9 mouse cellular contexts compared by ENCODE assay signal in the genomic region with DNA sequence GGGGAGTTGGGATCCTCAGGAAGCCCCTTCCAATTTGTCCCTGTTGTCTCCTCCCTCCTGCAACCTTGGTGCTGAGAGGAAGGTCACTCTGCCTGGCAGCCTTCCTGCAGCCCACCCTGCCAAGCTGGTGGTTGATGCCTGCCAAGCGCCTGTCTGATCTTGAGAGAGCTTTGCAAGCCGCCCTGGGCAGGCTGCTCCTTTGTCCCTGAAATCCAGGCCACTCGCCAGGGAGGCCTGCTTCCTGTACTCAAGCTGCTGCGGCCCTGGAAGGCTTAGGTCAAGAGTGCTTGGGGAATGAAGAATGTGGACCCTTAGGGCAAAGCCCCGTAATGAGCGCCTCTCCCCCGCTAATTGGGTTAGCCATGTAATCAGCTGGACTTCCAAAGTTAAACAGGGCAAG. TPM values are rescaled to one million over a fixed set of nuclear protein-coding genes. Genes with fewer than 3 reads are reported as not detected.
DNase-seq lines count a peak whose midpoint lies in the region; ATAC-seq and TF ChIP-seq lines count a peak whose summit lies in the region.
"Had no signal": no experiment of that assay in that cellular context is flagged by ENCODE, and none has a peak within 500 bp of the region (broad histone marks: within the 10 kb centered on the region; RNA-seq: fewer than 3 reads in every experiment).

No protein-coding gene starts in this region.

- ATAC-seq in hindbrain, postnatal 0 days: peak; percentile 88
- peak; percentile 17; the same call in 1 of the 2 replicates for ATAC-seq in midbrain, embryonic 11.5 days (ENCODE audit: low FRiP score)
- peak; percentile 3; the same call in 1 of the 2 replicates for ATAC-seq in stomach, postnatal 0 days (ENCODE audit: low FRiP score, low TSS enrichment)

- no peak for TF ChIP-seq CTCF in hindbrain, postnatal 0 days (IDR thresholded peaks at IDR 0.05; ENCODE audit: low read depth)
- TF ChIP-seq CTCF in stomach, postnatal 0 days (IDR thresholded peaks at IDR 0.05; ENCODE audit: low read depth): no peak

- peaks cover 14% of the 10 kb centered on the region for H3K4me1 ChIP-seq in hindbrain, postnatal 0 days (ENCODE audit: insufficient read depth, low read length)
- H3K4me1 ChIP-seq in limb, embryonic 10.5 days: peaks cover 64% of the 10 kb centered on the region
- peaks cover 39% of the 10 kb centered on the region for H3K4me1 ChIP-seq in midbrain, embryonic 11.5 days (ENCODE audit: control insufficient read depth, insufficient read depth, low read length)
- H3K4me1 ChIP-seq in stomach, postnatal 0 days (replicated peaks; ENCODE audit: control insufficient read depth, insufficient read depth): peaks cover 5% of the 10 kb centered on the region

- 12% methylated on average over 7 of the region's 7 CpGs for WGBS in hindbrain, postnatal 0 days
- 12% methylated on average over 7 of the region's 7 CpGs for WGBS in limb, embryonic 10.5 days
- WGBS in midbrain, embryonic 11.5 days: 23% methylated on average over 7 of the region's 7 CpGs
- WGBS in stomach, postnatal 0 days: 26% methylated on average over 7 of the region's 7 CpGs

- no peak overlapping the region for H3K4me2 ChIP-seq in hindbrain, postnatal 0 days (ENCODE audit: low read depth, low read length)
- no peak overlapping the region for H3K4me2 ChIP-seq in midbrain, embryonic 11.5 days
- H3K4me2 ChIP-seq in stomach, postnatal 0 days (replicated peaks; ENCODE audit: low read depth): no peak overlapping the region

- no peak overlapping the region for H3K4me3 ChIP-seq in hindbrain, postnatal 0 days (ENCODE audit: low read length)
- H3K4me3 ChIP-seq in limb, embryonic 10.5 days: 0 out of 2 replicates have a peak overlapping the region, but pooled peaks have one; percentile 7
- H3K4me3 ChIP-seq in midbrain, embryonic 11.5 days (ENCODE audit: low read depth, low read length): no peak overlapping the region
- no peak overlapping the region for H3K4me3 ChIP-seq in stomach, postnatal 0 days (ENCODE audit: low read depth, low read length)
- H3K4me3 ChIP-seq: erythroblast, embryonic 14.5 days had no signal

- no peak for TF ChIP-seq EP300 in stomach, postnatal 0 days (optimal IDR thresholded peaks at IDR 0.05)

- H3K27ac ChIP-seq in hindbrain, postnatal 0 days: peak overlapping the region; percentile 66
- peak overlapping the region; percentile 89 for H3K27ac ChIP-seq in limb, embryonic 10.5 days
- H3K27ac ChIP-seq in midbrain, embryonic 11.5 days (ENCODE audit: low read depth, low read length): peak overlapping the region; percentile 63
- peak overlapping the region; percentile 70 for H3K27ac ChIP-seq in stomach, postnatal 0 days (replicated peaks)

- no peaks in the 10 kb centered on the region for H3K36me3 ChIP-seq in hindbrain, postnatal 0 days (ENCODE audit: insufficient read depth, low read length)
- H3K36me3 ChIP-seq in limb, embryonic 10.5 days: peaks cover 47% of the 10 kb centered on the region
- H3K36me3 ChIP-seq in midbrain, embryonic 11.5 days (ENCODE audit: control insufficient read depth, insufficient read depth, low read length): peaks cover 3% of the 10 kb centered on the region; the same call in 1 of the 2 replicates
- no peaks in the 10 kb centered on the region for H3K36me3 ChIP-seq in stomach, postnatal 0 days (ENCODE audit: control insufficient read depth, insufficient read depth, low read length)

- no peak overlapping the region for H3K9ac ChIP-seq in hindbrain, postnatal 0 days (replicated peaks; ENCODE audit: low read length)
- H3K9ac ChIP-seq in midbrain, embryonic 11.5 days (ENCODE audit: low read length): peak overlapping the region; percentile 9; the same call in 1 of the 2 replicates
- 0 out of 2 replicates have a peak overlapping the region, but pooled peaks have one; percentile 27 for H3K9ac ChIP-seq in stomach, postnatal 0 days (ENCODE audit: low read length)

- peak; percentile 73 to 87 for DNase-seq in adrenal gland, adult (ENCODE audit: inconsistent age in 2 of 2, low spot score in 1 of 2)
- DNase-seq in cerebellum, postnatal 10 days: peak; percentile 97 to 98
- DNase-seq in frontal cortex, postnatal 14 days (ENCODE audit: low spot score in 2 of 2): peak; percentile 39 to 64
- DNase-seq in hindbrain, postnatal 0 days (ENCODE audit: low spot score): peak; percentile 90
- peak; percentile 74 for DNase-seq in limb, embryonic 10.5 days (ENCODE audit: low spot score)
- no peak for DNase-seq in midbrain, embryonic 11.5 days (ENCODE audit: low spot score, missing footprints)
- peak; percentile 64 for DNase-seq in stomach, postnatal 0 days (ENCODE audit: low spot score)
- DNase-seq in urinary bladder, postnatal 25 days (ENCODE audit: low spot score): no peak

- H3K9me3 ChIP-seq in hindbrain, postnatal 0 days (ENCODE audit: low read length): no peaks in the 10 kb centered on the region
- no peaks in the 10 kb centered on the region for H3K9me3 ChIP-seq in limb, embryonic 10.5 days (replicated peaks)
- no peaks in the 10 kb centered on the region for H3K9me3 ChIP-seq in midbrain, embryonic 11.5 days (ENCODE audit: control insufficient read depth, low read length)
- no peaks in the 10 kb centered on the region for H3K9me3 ChIP-seq in stomach, postnatal 0 days (ENCODE audit: control insufficient read depth, low read length)

- H3K27me3 ChIP-seq in hindbrain, postnatal 0 days (ENCODE audit: insufficient read depth, low read length): no peaks in the 10 kb centered on the region
- H3K27me3 ChIP-seq in limb, embryonic 10.5 days (ENCODE audit: low read depth, poor library complexity, severe bottlenecking): no peaks in the 10 kb centered on the region
- H3K27me3 ChIP-seq in midbrain, embryonic 11.5 days (ENCODE audit: control insufficient read depth, insufficient read depth, low read length): no peaks in the 10 kb centered on the region
- no peaks in the 10 kb centered on the region for H3K27me3 ChIP-seq in stomach, postnatal 0 days (ENCODE audit: control insufficient read depth, insufficient read depth, low read length)

RNA-seq across cellular contexts. Expression of a gene that starts 19.6 kb away (rescaled TPM):
- total RNA-seq in hindbrain, postnatal 0 days (2014; rRNA removed): 2.4 and 3.5 TPM in 2 replicates
- 4.6 and 5.5 TPM in 2 replicates for polyA plus RNA-seq in hindbrain, postnatal 0 days (2015; fragmentation: Nextera tagmentation; extraction: Ambion mirVana)
- polyA plus RNA-seq in limb, embryonic 10.5 days (2016; fragmentation: Nextera tagmentation; extraction: Ambion mirVana): 36.3 and 40.6 TPM in 2 replicates
- 35.7 and 40.2 TPM in 2 replicates for polyA plus RNA-seq in midbrain, embryonic 11.5 days (2014; fragmentation: Nextera tagmentation; extraction: Ambion mirVana)
- 5.2 and 5.5 TPM in 2 replicates for polyA plus RNA-seq in stomach, postnatal 0 days (2015; fragmentation: Nextera tagmentation; extraction: Ambion mirVana)
- polyA plus RNA-seq: erythroblast, embryonic 14.5 days had no signal

RNA-seq across cellular contexts. Expression of a gene that starts 38.7 kb away (rescaled TPM):
- total RNA-seq in hindbrain, postnatal 0 days (2014; rRNA removed): 0.14 and 0.99 TPM in 2 replicates
- 2.6 and 2.9 TPM in 2 replicates for polyA plus RNA-seq in hindbrain, postnatal 0 days (2015; fragmentation: Nextera tagmentation; extraction: Ambion mirVana)
- 9.7 and 11.2 TPM in 2 replicates for polyA plus RNA-seq in limb, embryonic 10.5 days (2016; fragmentation: Nextera tagmentation; extraction: Ambion mirVana)
- 10.1 and 11.3 TPM in 2 replicates for polyA plus RNA-seq in midbrain, embryonic 11.5 days (2014; fragmentation: Nextera tagmentation; extraction: Ambion mirVana)
- polyA plus RNA-seq in stomach, postnatal 0 days (2015; fragmentation: Nextera tagmentation; extraction: Ambion mirVana): 2.4 TPM in 2 replicates
- polyA plus RNA-seq: erythroblast, embryonic 14.5 days had no signal

RNA-seq across cellular contexts. Expression of a gene that starts 53.2 kb away (rescaled TPM):
- total RNA-seq in hindbrain, postnatal 0 days (2014; rRNA removed): not detected in 2 replicates
- polyA plus RNA-seq in hindbrain, postnatal 0 days (2015; fragmentation: Nextera tagmentation; extraction: Ambion mirVana): not detected in 2 replicates
- not detected in 2 replicates for polyA plus RNA-seq in limb, embryonic 10.5 days (2016; fragmentation: Nextera tagmentation; extraction: Ambion mirVana)
- polyA plus RNA-seq in midbrain, embryonic 11.5 days (2014; fragmentation: Nextera tagmentation; extraction: Ambion mirVana): not detected in 2 replicates
- polyA plus RNA-seq in stomach, postnatal 0 days (2015; fragmentation: Nextera tagmentation; extraction: Ambion mirVana): 5.9 and 7.6 TPM in 2 replicates
- polyA plus RNA-seq: erythroblast, embryonic 14.5 days had no signal

Comparison
In these comparisons a context has a peak if more than half of its experiments do, and no peak if none do; other contexts are left out.
1. DNase-seq: peak in adrenal gland, adult (2 of 2), cerebellum, postnatal 10 days (2 of 2), frontal cortex, postnatal 14 days (2 of 2), hindbrain, postnatal 0 days (single experiment), limb, embryonic 10.5 days (single experiment) and stomach, postnatal 0 days (single experiment); none in midbrain, embryonic 11.5 days (single experiment) and urinary bladder, postnatal 25 days (single experiment).
2. ATAC-seq: peak in every context shown above with its lines; median percentile 88 in hindbrain, postnatal 0 days; 17 in midbrain, embryonic 11.5 days; 3 in stomach, postnatal 0 days.
3. Peak in every context shown above with its lines, with median percentiles within 50 percentile points of each other: H3K27ac ChIP-seq.